Mouse (Mus musculus): Measurements from ENCODE around the gene St3gal3.

DNA sequence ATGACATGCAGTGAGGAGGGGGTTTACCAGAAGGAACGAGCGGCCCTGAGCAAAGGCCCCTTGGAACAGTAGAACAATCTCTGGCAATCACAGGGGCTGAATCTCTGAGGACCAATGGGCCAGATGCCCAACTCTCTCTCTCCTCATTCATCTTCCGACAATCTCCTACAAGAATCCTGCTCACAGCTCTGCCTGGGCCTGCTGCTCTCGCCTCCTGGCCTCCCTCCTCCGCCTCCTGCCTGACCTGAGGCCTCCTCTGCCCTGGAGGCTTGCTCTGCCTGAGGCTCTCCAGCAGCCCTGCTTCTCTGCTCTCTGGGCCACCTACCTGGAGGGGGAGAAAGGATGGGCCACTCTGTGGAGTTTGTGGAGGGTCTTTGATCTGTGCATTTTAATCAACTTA lies 97.3 kb downstream of the St3gal3 start:
- TF ChIP-seq CTCF (IDR thresholded peaks at IDR 0.05; ENCODE audit: low read depth, low read length) (no peak), POLR2A (IDR thresholded peaks at IDR 0.05; ENCODE audit: extremely low read depth, insufficient read depth, low read length) (no peak)

Data from liver, adult 2 months (tissue).